Mouse (Mus musculus) kidney, adult 2 months (tissue): Measurements from ENCODE around the gene Heatr1.

Experiments
- CTCF ChIP-seq: fragments of 200-500 bp; conservative IDR thresholded peaks from 2 replicates; pipeline ENCODE4 v1.5.1; 2011; ENCODE audit warnings: low read depth, mild to moderate bottlenecking, control low read depth, low read length, moderate library complexity, mixed read lengths; ENCODE audit not compliant: insufficient read depth, insufficient read length
- POLR2A ChIP-seq: fragments of 200-500 bp; IDR thresholded peaks from one replicate; pipeline ENCODE4 v1.6.1; 2011; ENCODE audit warnings: low read depth, low read length, control low read depth

GRCm38 (mm10) chr13:12454686-12455390 is 60.0 kb downstream of the Heatr1 start:
- TF ChIP-seq POLR2A (no peak), CTCF (no peak)
